Mouse (Mus musculus) heart, embryonic 10.5 days (tissue): ENCODE results near the gene Mfsd4b3. TPM values are rescaled to one million over a fixed set of nuclear protein-coding genes. Genes with fewer than 3 reads are reported as not detected.
A peak's percentile ranks its signal among the peaks of the same experiment; 100 is the strongest.

Experiments
- DNase-seq: peaks from one replicate; pipeline ENCODE4 v3.0.0-alpha.2; 2017; ENCODE audit warnings: low spot score
- H3K27ac ChIP-seq: fragments of 300-500 bp; sonication (generic); 2 replicates; pipeline ENCODE4 v1.5.1; 2016; ENCODE audit warnings: mild to moderate bottlenecking
- H3K27me3 ChIP-seq: fragments of 300-500 bp; sonication (generic); 2 replicates; pipeline ENCODE4 v1.6.1; 2016; ENCODE audit warnings: mild to moderate bottlenecking; ENCODE audit not compliant: poor library complexity, insufficient read depth, severe bottlenecking
- H3K36me3 ChIP-seq: fragments of 300-500 bp; sonication (generic); 2 replicates; pipeline ENCODE4 v1.6.1; 2016; ENCODE audit warnings: mild to moderate bottlenecking, moderate library complexity
- H3K4me1 ChIP-seq: fragments of 300-500 bp; sonication (generic); 2 replicates; pipeline ENCODE4 v1.6.1; 2016; ENCODE audit warnings: mild to moderate bottlenecking
- H3K4me3 ChIP-seq: fragments of 300-500 bp; sonication (generic); 2 replicates; pipeline ENCODE4 v1.5.1; 2016; ENCODE audit warnings: mild to moderate bottlenecking, moderate library complexity
- H3K9me3 ChIP-seq: fragments of 300-500 bp; sonication (generic); 2 replicates; pipeline ENCODE4 v1.6.1; 2016; ENCODE audit warnings: mild to moderate bottlenecking, moderate library complexity
- WGBS: fragments of 180-500 bp; shearing (Covaris S2); methylation state at CpG from one replicate; pipeline ENCODE4 v1.1.7; 2016; 5-methylcytosine and 5-hydroxymethylcytosine counted together
- polyA plus RNA-seq: library from polyadenylated mRNA; unstranded; fragments of >200 nt; fragmentation: Nextera tagmentation; extraction: Ambion mirVana; gene quantifications from 2 replicates; pipeline ENCODE4 v1.2.1, GENCODE M21; 2016

The Mfsd4b3 gene
- polyA plus RNA-seq, 1 experiment from 2014 or later, result 0.58 TPM

DNA sequence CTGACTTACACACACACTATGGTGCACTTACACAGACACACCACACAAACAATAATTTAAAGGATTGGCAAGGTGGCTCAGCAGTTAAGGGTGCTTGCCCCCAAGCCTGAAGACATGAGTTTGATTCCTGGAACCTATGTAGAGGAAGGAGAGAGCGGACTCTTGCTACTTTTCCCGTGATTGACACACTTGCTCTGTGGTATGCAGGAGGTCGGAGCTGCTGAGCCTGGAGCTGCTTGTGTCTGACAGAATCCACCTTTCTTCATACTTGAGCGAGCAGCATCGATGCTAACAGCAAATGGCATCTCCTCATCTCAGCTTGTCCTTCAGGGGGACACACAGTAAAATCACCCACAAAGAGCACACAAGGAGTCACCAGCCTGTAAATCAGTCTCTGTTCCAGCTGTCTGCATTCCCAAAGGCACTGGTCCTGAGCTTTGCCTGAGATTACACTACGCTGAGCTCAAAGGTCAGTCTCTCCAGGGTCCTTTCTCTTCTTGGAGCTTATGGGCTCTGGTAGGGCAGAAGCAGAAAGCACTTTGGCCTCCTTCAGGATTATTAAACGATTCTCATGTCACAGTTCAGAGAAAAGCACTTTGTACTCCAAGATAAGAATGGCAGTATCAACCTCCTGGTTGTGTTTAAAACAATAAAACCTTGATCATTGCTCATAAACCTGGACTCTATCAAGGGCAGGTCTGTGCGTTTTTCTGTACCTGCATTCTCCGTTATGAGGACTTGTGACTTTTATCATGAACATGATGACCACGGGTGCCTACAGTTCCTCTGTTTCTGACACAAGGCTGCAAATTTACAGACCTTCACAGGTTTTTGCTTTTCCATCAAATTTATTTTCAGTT lies 52.9 kb downstream of the Mfsd4b3 start:
- no peak for DNase-seq
- Histone ChIP-seq H3K4me1 (no peaks in the 10 kb centered on the region), H3K27ac (no peak overlapping the region), H3K27me3 (no peaks in the 10 kb centered on the region), H3K36me3 (no peaks in the 10 kb centered on the region), H3K9me3 (no peaks in the 10 kb centered on the region), H3K4me3 (no peak overlapping the region)
- WGBS, result 74% methylated on average over 10 of the region's 10 CpGs

DNA sequence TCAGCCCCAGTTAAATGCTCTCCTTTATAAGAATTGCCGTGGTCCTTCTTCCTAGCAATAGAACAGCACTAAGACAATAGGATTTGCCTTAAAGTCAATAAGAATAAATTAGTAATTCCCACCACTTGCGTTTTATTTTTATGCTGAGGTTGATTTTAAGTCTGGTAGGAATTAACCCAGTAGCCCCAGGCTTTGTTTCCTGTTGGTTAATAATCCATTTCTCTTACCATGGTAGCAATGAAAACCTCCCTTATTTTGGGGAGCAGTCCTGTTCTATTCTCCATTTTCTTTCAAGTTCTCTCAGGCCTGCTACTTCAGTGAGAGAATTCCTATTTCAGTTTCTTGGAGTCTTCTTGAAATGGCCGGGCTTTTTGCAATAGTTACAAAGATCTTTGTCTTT lies 55.8 kb downstream of the Mfsd4b3 start:
- H3K27me3 ChIP-seq, result no peaks in the 10 kb centered on the region
- H3K27ac ChIP-seq, result no peak overlapping the region
- WGBS, result 74% methylated on average over 3 of the region's 3 CpGs
- H3K9me3 ChIP-seq, result no peaks in the 10 kb centered on the region
- peaks cover 4% of the 10 kb centered on the region; the same call in 1 of the 2 replicates for H3K4me1 ChIP-seq
- DNase-seq, result no peak
- no peaks in the 10 kb centered on the region for H3K36me3 ChIP-seq
- H3K4me3 ChIP-seq, result no peak overlapping the region

DNA sequence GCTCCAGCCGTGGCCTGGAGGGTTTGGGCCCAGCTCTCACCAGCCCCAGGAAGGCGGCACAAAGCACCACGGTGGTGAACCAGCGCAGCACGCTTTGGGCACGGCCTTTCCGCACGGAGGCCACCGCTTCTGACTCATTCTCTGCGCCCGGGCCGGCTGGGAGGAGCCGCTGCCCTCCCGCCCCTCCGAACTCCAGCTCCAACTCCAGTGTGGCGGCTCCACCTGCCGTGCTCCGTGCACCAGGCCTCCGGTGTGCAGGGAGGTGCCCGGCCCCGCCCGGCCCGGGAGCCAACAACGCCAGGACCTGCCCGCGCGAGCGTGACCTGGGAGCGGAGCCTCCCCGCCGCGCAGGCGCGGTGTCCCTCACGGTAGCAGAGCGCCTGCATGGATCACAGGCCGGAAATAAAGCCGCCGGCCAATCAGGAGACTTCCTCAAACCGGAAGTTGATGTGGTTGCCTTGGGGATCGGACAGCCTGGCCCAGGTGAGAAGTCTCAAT lies 61.0 kb downstream of the Mfsd4b3 start, which contains the start of gene Mfsd4b4:
Gene Mfsd4b4 (minus strand): TSS at position 365 of the 498 bp plus-strand sequence.
- Histone ChIP-seq H3K36me3 (no peaks in the 10 kb centered on the region), H3K4me3 (peak within 1 kb of the TSS; percentile 88), H3K4me1 (peaks cover 27% of the 10 kb centered on the region), H3K27ac (peak within 1 kb of the TSS; percentile 97), H3K27me3 (no peaks in the 10 kb centered on the region), H3K9me3 (no peaks in the 10 kb centered on the region)
- peak; percentile 97 for DNase-seq
- WGBS, result 2% methylated on average over 41 of the region's 41 CpGs

Other genes with a start within 250 kb of the Mfsd4b3 start
- gene Rev3l, start 228.0 kb downstream of the Mfsd4b3 start, polyA plus RNA-seq, result 10.8 and 13.1 TPM in 2 replicates
- 4.6 and 4.9 TPM in 2 replicates for gene Mfsd4b4, start 60.9 kb downstream of the Mfsd4b3 start, polyA plus RNA-seq
- not detected in 2 replicates for gene Mfsd4b2, start 33.2 kb downstream of the Mfsd4b3 start, polyA plus RNA-seq
- gene Mfsd4b5, start 26.5 kb upstream of the Mfsd4b3 start, polyA plus RNA-seq, result 0.07 and 0.11 TPM in 2 replicates
- 0.18 and 0.22 TPM in 2 replicates for gene Mfsd4b1, start 65.1 kb upstream of the Mfsd4b3 start, polyA plus RNA-seq
- gene Slc16a10, start 182.1 kb upstream of the Mfsd4b3 start, polyA plus RNA-seq, result 15.2 and 20.7 TPM in 2 replicates